Mouse (Mus musculus) C2C12 (cell line): ENCODE data around the gene Lsm12. TPM values are rescaled to one million over a fixed set of nuclear protein-coding genes. Genes with fewer than 3 reads are reported as not detected.

Experiments
- H3K27me3 ChIP-seq: one replicate; pipeline ENCODE4 v1.6.1; 2011; ENCODE audit not compliant: control insufficient read depth, insufficient read depth, insufficient read length
- H3K36me3 ChIP-seq: one replicate; pipeline ENCODE4 v1.6.1; 2011; ENCODE audit not compliant: control insufficient read depth, insufficient read depth
- H3K4me3 ChIP-seq: one replicate; pipeline ENCODE4 v1.5.1; 2011; ENCODE audit warnings: mild to moderate bottlenecking, control low read depth; ENCODE audit not compliant: poor library complexity, insufficient read depth, severe bottlenecking
- H3K79me2 ChIP-seq: one replicate; pipeline ENCODE4 v1.6.1; 2011; ENCODE audit not compliant: control insufficient read depth, insufficient read depth
- H3K79me3 ChIP-seq: one replicate; pipeline ENCODE4 v1.6.1; 2011; ENCODE audit warnings: low read depth, control low read depth
- H3ac ChIP-seq: one replicate; pipeline ENCODE3; 2011; ENCODE audit warnings: low read depth; ENCODE audit not compliant: control insufficient read depth, insufficient read length
- CEBPB ChIP-seq: IDR thresholded peaks from one replicate; pipeline ENCODE4 v1.6.1; 2011; ENCODE audit warnings: low read depth, mild to moderate bottlenecking, control low read depth, moderate library complexity
- CTCF ChIP-seq: IDR thresholded peaks from one replicate; pipeline ENCODE4 v1.5.1; 2011; ENCODE audit not compliant: control insufficient read depth, insufficient read depth, insufficient read length
- FOSL1 ChIP-seq: IDR thresholded peaks from one replicate; pipeline ENCODE4 v1.8.0; 2011; ENCODE audit warnings: mild to moderate bottlenecking, low read length; ENCODE audit not compliant: poor library complexity, insufficient read depth, severe bottlenecking
- MAX ChIP-seq: IDR thresholded peaks from one replicate; pipeline ENCODE4 v1.6.1; 2011; ENCODE audit warnings: mild to moderate bottlenecking, control low read depth
- MYOD1 ChIP-seq: IDR thresholded peaks from one replicate; pipeline ENCODE4 v1.6.1; 2011; ENCODE audit warnings: low read depth; ENCODE audit not compliant: control insufficient read depth, insufficient read length
- MYOG ChIP-seq: IDR thresholded peaks from one replicate; pipeline ENCODE4 v1.6.1; 2011; ENCODE audit not compliant: control insufficient read depth, insufficient read length; ENCODE audit errors: extremely low read depth
- USF1 ChIP-seq: IDR thresholded peaks from one replicate; pipeline ENCODE4 v1.6.1; 2011; ENCODE audit warnings: low read depth, mild to moderate bottlenecking, control low read depth, moderate library complexity
- polyA plus RNA-seq: library from polyadenylated mRNA; unstranded; fragments of >200 nt; fragmentation: generic; extraction: Trizol; gene quantifications from one replicate; pipeline ENCODE4 v1.2.1, GENCODE M21; 2012; ENCODE audit warnings: missing spikeins

The Lsm12 gene
- polyA plus RNA-seq, 1 experiment, result 43.0 TPM

GRCm38 (mm10) chr11:102186235-102186634 is 1.1 kb upstream of the Lsm12 start:
- H3ac ChIP-seq, result no peak overlapping the region
- no peak overlapping the region for H3K4me3 ChIP-seq
- H3K27me3 ChIP-seq, result no peaks in the 10 kb centered on the region
- H3K36me3 ChIP-seq, result peaks cover 21% of the 10 kb centered on the region
- peaks cover 34% of the 10 kb centered on the region for H3K79me3 ChIP-seq
- no peak for TF ChIP-seq MYOD1
- no peak for TF ChIP-seq FOSL1
- no peak for TF ChIP-seq CEBPB
- peaks cover 52% of the 10 kb centered on the region for H3K79me2 ChIP-seq

- H3ac ChIP-seq, result no peak overlapping the region
- H3K79me3 ChIP-seq, result peaks cover 39% of the 10 kb centered on the region
- no peaks in the 10 kb centered on the region for H3K27me3 ChIP-seq
- peaks cover 27% of the 10 kb centered on the region for H3K36me3 ChIP-seq
- TF ChIP-seq FOSL1, result no peak
- TF ChIP-seq CEBPB, result no peak
- TF ChIP-seq MYOG, result no peak
- no peak for TF ChIP-seq MYOD1
- no peak for TF ChIP-seq CTCF
- TF ChIP-seq MAX, result no peak
- TF ChIP-seq USF1, result no peak
- peak overlapping the region; percentile 98 for H3K4me3 ChIP-seq
- peaks cover 52% of the 10 kb centered on the region for H3K79me2 ChIP-seq
Observed at GRCm38 (mm10) chr11:102185677-102186076, 581 bp upstream of the Lsm12 start.

GRCm38 (mm10) chr11:102184253-102184645 is 847 bp downstream of the Lsm12 start:
- peaks cover 53% of the 10 kb centered on the region for H3K79me3 ChIP-seq
- H3K4me3 ChIP-seq, result peak overlapping the region; percentile 98
- no peaks in the 10 kb centered on the region for H3K27me3 ChIP-seq
- H3K79me2 ChIP-seq, result peaks cover 60% of the 10 kb centered on the region
- TF ChIP-seq CEBPB (no peak), CTCF (no peak), MYOG (no peak), USF1 (no peak)
- H3K36me3 ChIP-seq, result peaks cover 41% of the 10 kb centered on the region
- H3ac ChIP-seq, result peak overlapping the region; percentile 79

- no peak overlapping the region for H3ac ChIP-seq
- H3K27me3 ChIP-seq, result no peaks in the 10 kb centered on the region
- H3K79me3 ChIP-seq, result peaks cover 84% of the 10 kb centered on the region
- peaks cover 100% of the 10 kb centered on the region for H3K79me2 ChIP-seq
- TF ChIP-seq CEBPB (no peak), USF1 (no peak), MAX (no peak)
- H3K36me3 ChIP-seq, result peaks cover 81% of the 10 kb centered on the region
- H3K4me3 ChIP-seq, result no peak overlapping the region
Observed at GRCm38 (mm10) chr11:102179836-102180235, 5.3 kb downstream of the Lsm12 start.

GRCm38 (mm10) chr11:102168689-102169088 is 16.4 kb downstream of the Lsm12 start:
- Histone ChIP-seq H3K36me3 (peaks cover 88% of the 10 kb centered on the region), H3K4me3 (no peak overlapping the region), H3K27me3 (no peaks in the 10 kb centered on the region), H3ac (no peak overlapping the region), H3K79me3 (peaks cover 48% of the 10 kb centered on the region), H3K79me2 (peaks cover 86% of the 10 kb centered on the region)
- no peak for TF ChIP-seq MYOD1
- no peak for TF ChIP-seq CTCF
- TF ChIP-seq MYOG, result no peak
- no peak for TF ChIP-seq CEBPB
- no peak for TF ChIP-seq MAX
- no peak for TF ChIP-seq FOSL1
- TF ChIP-seq USF1, result no peak

GRCm38 (mm10) chr11:102167539-102167938 is 17.6 kb downstream of the Lsm12 start:
- peaks cover 37% of the 10 kb centered on the region for H3K79me3 ChIP-seq
- TF ChIP-seq USF1 (no peak), MAX (no peak), MYOG (no peak), FOSL1 (no peak), CTCF (no peak), MYOD1 (no peak), CEBPB (no peak)
- H3ac ChIP-seq, result no peak overlapping the region
- H3K4me3 ChIP-seq, result no peak overlapping the region
- no peaks in the 10 kb centered on the region for H3K27me3 ChIP-seq
- peaks cover 75% of the 10 kb centered on the region for H3K79me2 ChIP-seq
- peaks cover 91% of the 10 kb centered on the region for H3K36me3 ChIP-seq
